Mouse (Mus musculus): ENCODE results near the gene Asrgl1. TPM values are rescaled to one million over a fixed set of nuclear protein-coding genes. Genes with fewer than 3 reads are reported as not detected.

Gene Asrgl1
- polyA plus RNA-seq, 1 experiment from 2014 or later, result 15.0 TPM

DNA sequence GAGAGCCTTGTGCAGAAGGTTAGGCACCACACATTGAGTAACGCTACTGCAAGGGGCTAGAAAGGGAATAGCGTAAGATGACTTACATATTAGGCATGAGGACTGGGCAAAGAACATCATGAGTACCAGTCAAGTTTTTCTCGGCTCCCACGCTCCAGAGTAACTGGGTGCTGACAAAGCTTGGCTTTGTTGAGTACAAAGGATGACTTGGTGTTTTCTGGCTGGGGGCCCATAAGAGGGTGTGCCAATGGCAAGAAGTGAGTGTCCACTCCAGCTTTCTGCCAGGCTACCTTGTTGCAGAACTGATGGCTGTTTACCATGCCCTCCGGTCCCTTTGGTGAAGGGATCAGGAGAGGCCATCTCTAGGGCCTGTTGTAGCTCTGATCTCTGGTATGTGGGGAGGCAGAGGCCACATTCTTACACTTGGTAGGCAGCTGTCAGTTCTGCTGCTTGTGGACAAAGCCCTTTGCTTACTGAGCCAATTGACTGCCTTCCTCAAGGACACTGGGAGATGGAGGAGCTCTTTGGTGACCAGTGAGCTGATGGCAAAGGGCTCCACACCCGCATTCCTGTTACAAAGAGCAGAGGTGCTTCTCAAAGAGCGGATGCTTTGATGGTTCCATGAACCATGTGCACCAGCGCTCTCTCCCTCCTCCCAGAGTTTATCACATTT lies 74.1 kb downstream of the Asrgl1 start:
- 82% methylated on average over 8 of the region's 8 CpGs for WGBS
- no peak overlapping the region for H3K4me2 ChIP-seq
- no peak overlapping the region for H3K27ac ChIP-seq (ENCODE audit: low read depth)
- peaks cover 4% of the 10 kb centered on the region; the same call in 1 of the 2 replicates for H3K4me1 ChIP-seq (ENCODE audit: insufficient read depth)
- ATAC-seq (ENCODE audit: insufficient read depth) (no peak), DNase-seq (no peak)
- H3K9ac ChIP-seq, result no peak overlapping the region
- no peak overlapping the region for H3K4me3 ChIP-seq (ENCODE audit: low read depth, low read length)
- no peaks in the 10 kb centered on the region for H3K27me3 ChIP-seq (ENCODE audit: insufficient read depth, low read length)
- H3K9me3 ChIP-seq (ENCODE audit: low read depth, low read length), result no peaks in the 10 kb centered on the region
- TF ChIP-seq CTCF (IDR thresholded peaks at IDR 0.05; ENCODE audit: low read depth), result no peak
- no peaks in the 10 kb centered on the region for H3K36me3 ChIP-seq (ENCODE audit: insufficient read depth)

DNA sequence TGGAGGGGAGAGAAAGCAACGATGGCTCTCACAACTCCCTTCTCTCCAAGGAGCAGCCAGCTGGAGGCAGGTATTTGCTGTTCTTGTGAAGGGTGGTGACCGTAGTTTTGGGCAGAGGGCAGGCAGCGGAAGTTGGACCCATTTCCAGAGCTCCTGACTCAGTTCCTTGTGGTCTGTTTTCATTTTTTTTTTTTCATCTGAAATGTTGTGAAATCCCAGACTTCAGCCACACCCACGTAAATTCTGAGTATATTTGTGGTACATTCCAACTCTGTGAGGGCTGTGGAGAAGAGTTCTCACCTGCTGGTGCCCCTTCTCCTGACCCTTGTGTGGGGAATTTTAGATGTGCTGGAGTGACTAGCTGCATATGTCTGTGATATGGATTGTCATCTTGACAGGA lies 75.3 kb downstream of the Asrgl1 start:
- H3K9me3 ChIP-seq (ENCODE audit: low read depth, low read length), result no peaks in the 10 kb centered on the region
- H3K27me3 ChIP-seq (ENCODE audit: insufficient read depth, low read length), result no peaks in the 10 kb centered on the region
- H3K9ac ChIP-seq, result no peak overlapping the region
- no peak overlapping the region for H3K4me2 ChIP-seq
- H3K4me3 ChIP-seq (ENCODE audit: low read depth, low read length), result no peak overlapping the region
- H3K27ac ChIP-seq (ENCODE audit: low read depth), result no peak overlapping the region
- no peak for DNase-seq
- no peak for TF ChIP-seq CTCF (IDR thresholded peaks at IDR 0.05; ENCODE audit: low read depth)
- ATAC-seq (ENCODE audit: insufficient read depth), result no peak
- H3K36me3 ChIP-seq (ENCODE audit: insufficient read depth), result no peaks in the 10 kb centered on the region
- 65% methylated on average over 4 of the region's 4 CpGs for WGBS
- H3K4me1 ChIP-seq (ENCODE audit: insufficient read depth), result no peaks in the 10 kb centered on the region

Other genes with a start within 250 kb of the Asrgl1 start
- gene 1810009A15Rik, start 246.8 kb downstream of the Asrgl1 start, polyA plus RNA-seq (2014; fragmentation: Nextera tagmentation; extraction: Ambion mirVana), result 92.0 and 93.3 TPM in 2 replicates
- gene Gm49416, start 246.7 kb downstream of the Asrgl1 start, polyA plus RNA-seq (2014; fragmentation: Nextera tagmentation; extraction: Ambion mirVana), result 0.37 TPM in 1 of 2 replicates, not detected in the other
- gene Ints5, start 242.6 kb downstream of the Asrgl1 start, polyA plus RNA-seq (2014; fragmentation: Nextera tagmentation; extraction: Ambion mirVana), result 43.1 and 46.5 TPM in 2 replicates
- 112 and 121 TPM in 2 replicates for gene Ganab, start 237.6 kb downstream of the Asrgl1 start, polyA plus RNA-seq (2014; fragmentation: Nextera tagmentation; extraction: Ambion mirVana)
- gene B3gat3, start 215.3 kb downstream of the Asrgl1 start, polyA plus RNA-seq (2014; fragmentation: Nextera tagmentation; extraction: Ambion mirVana), result 34.5 and 37.8 TPM in 2 replicates
- 0.73 and 1.3 TPM in 2 replicates for gene Rom1, start 206.3 kb downstream of the Asrgl1 start, polyA plus RNA-seq (2014; fragmentation: Nextera tagmentation; extraction: Ambion mirVana)
- gene Eml3, start 206.1 kb downstream of the Asrgl1 start, polyA plus RNA-seq (2014; fragmentation: Nextera tagmentation; extraction: Ambion mirVana), result 19.0 and 19.5 TPM in 2 replicates
- 44.0 and 52.1 TPM in 2 replicates for gene Mta2, start 193.8 kb downstream of the Asrgl1 start, polyA plus RNA-seq (2014; fragmentation: Nextera tagmentation; extraction: Ambion mirVana)
- gene Tut1, start 181.8 kb downstream of the Asrgl1 start, polyA plus RNA-seq (2014; fragmentation: Nextera tagmentation; extraction: Ambion mirVana), result 27.4 and 28.4 TPM in 2 replicates
- gene Eef1g, start 168.6 kb downstream of the Asrgl1 start, polyA plus RNA-seq (2014; fragmentation: Nextera tagmentation; extraction: Ambion mirVana), result 480 and 516 TPM in 2 replicates
- gene Ahnak, start 146.4 kb downstream of the Asrgl1 start, polyA plus RNA-seq (2014; fragmentation: Nextera tagmentation; extraction: Ambion mirVana), result 14.9 and 15.8 TPM in 2 replicates
- gene Scgb1a1, start 47.7 kb downstream of the Asrgl1 start, polyA plus RNA-seq (2014; fragmentation: Nextera tagmentation; extraction: Ambion mirVana), result not detected in 2 replicates

All from lung, embryonic 14.5 days (tissue).